Mouse (Mus musculus): ENCODE measurements around the gene Slc22a21.
"Not testable (repeated sequence)": the region's sequence is repeated elsewhere in the genome, so short reads cannot be mapped to it uniquely, and the experiment has no call there.

GRCm38 (mm10) chr11:54006362-54006761 lies 26.2 kb upstream of the Slc22a21 start:
- not testable (repeated sequence) for TF ChIP-seq CTCF, POLR2A (IDR thresholded peaks at IDR 0.05; ENCODE audit: insufficient read depth, low read depth, low read length)

Data from olfactory bulb, adult 2 months (tissue).